Mouse (Mus musculus): ENCODE measurements at regions not wholly inside any gene's neighbourhood (a gene's known extent, or its start where the extent isn't known, plus 50 kb on each side); places are given as distances from the start of the nearest gene placed in this dataset.

- DNase-seq (ENCODE audit: extremely low read depth, low read depth, low spot score) = no peak
- H3K9ac ChIP-seq (ENCODE audit: low read depth, low read length) = no peak overlapping the region
- no peaks in the 10 kb centered on the region for H3K79me2 ChIP-seq (ENCODE audit: control insufficient read depth, insufficient read depth, low read length)
- TF ChIP-seq POLR2A (IDR thresholded peaks at IDR 0.05; ENCODE audit: extremely low read depth, insufficient read depth, low read length) (no peak), CTCF (IDR thresholded peaks at IDR 0.05; ENCODE audit: low read depth, low read length) (no peak)
- H3K4me1 ChIP-seq (ENCODE audit: control insufficient read depth, insufficient read depth, low read length) = no peaks in the 10 kb centered on the region
- no peaks in the 10 kb centered on the region for H3K27me3 ChIP-seq (ENCODE audit: control insufficient read depth, insufficient read depth, low read length)
- H3K36me3 ChIP-seq (ENCODE audit: control insufficient read depth, insufficient read depth, low read length) = no peaks in the 10 kb centered on the region
- H3K27ac ChIP-seq (replicated peaks; ENCODE audit: insufficient read depth, low read depth, low read length) = no peak overlapping the region
- no peak overlapping the region for H3K4me3 ChIP-seq (ENCODE audit: insufficient read depth, low read depth, low read length)
- 86% methylated on average over 2 of the region's 2 CpGs for WGBS
These were observed 83.8 kb downstream of the 1810010D01Rik start for GRCm38 (mm10) chr7:145123996-145124601.

GRCm38 (mm10) chr7:145122471-145122870 is 85.4 kb downstream of the 1810010D01Rik start:
- Histone ChIP-seq H3K4me1 (ENCODE audit: control insufficient read depth, insufficient read depth, low read length) (no peaks in the 10 kb centered on the region), H3K27ac (replicated peaks; ENCODE audit: insufficient read depth, low read depth, low read length) (no peak overlapping the region), H3K27me3 (ENCODE audit: control insufficient read depth, insufficient read depth, low read length) (no peaks in the 10 kb centered on the region), H3K79me2 (ENCODE audit: control insufficient read depth, insufficient read depth, low read length) (no peaks in the 10 kb centered on the region), H3K4me3 (ENCODE audit: insufficient read depth, low read depth, low read length) (no peak overlapping the region), H3K36me3 (ENCODE audit: control insufficient read depth, insufficient read depth, low read length) (no peaks in the 10 kb centered on the region), H3K9ac (ENCODE audit: low read depth, low read length) (no peak overlapping the region)
- WGBS = 75% methylated on average over 2 of the region's 2 CpGs
- peak; percentile 23 for DNase-seq (ENCODE audit: extremely low read depth, low read depth, low spot score)
- TF ChIP-seq POLR2A (IDR thresholded peaks at IDR 0.05; ENCODE audit: extremely low read depth, insufficient read depth, low read length) (no peak), CTCF (IDR thresholded peaks at IDR 0.05; ENCODE audit: low read depth, low read length) (no peak)

GRCm38 (mm10) chr7:145118406-145118805 is 89.5 kb downstream of the 1810010D01Rik start:
- Histone ChIP-seq H3K36me3 (ENCODE audit: control insufficient read depth, insufficient read depth, low read length) (no peaks in the 10 kb centered on the region), H3K79me2 (ENCODE audit: control insufficient read depth, insufficient read depth, low read length) (no peaks in the 10 kb centered on the region), H3K4me1 (ENCODE audit: control insufficient read depth, insufficient read depth, low read length) (no peaks in the 10 kb centered on the region), H3K9ac (ENCODE audit: low read depth, low read length) (no peak overlapping the region), H3K4me3 (ENCODE audit: insufficient read depth, low read depth, low read length) (no peak overlapping the region), H3K27ac (replicated peaks; ENCODE audit: insufficient read depth, low read depth, low read length) (no peak overlapping the region), H3K27me3 (ENCODE audit: control insufficient read depth, insufficient read depth, low read length) (no peaks in the 10 kb centered on the region)
- TF ChIP-seq POLR2A (IDR thresholded peaks at IDR 0.05; ENCODE audit: extremely low read depth, insufficient read depth, low read length) (no peak), CTCF (IDR thresholded peaks at IDR 0.05; ENCODE audit: low read depth, low read length) (no peak)
- WGBS = 69% methylated on average over 4 of the region's 4 CpGs
- DNase-seq (ENCODE audit: extremely low read depth, low read depth, low spot score) = no peak

GRCm38 (mm10) chr7:145114660-145115059 is 93.3 kb downstream of the 1810010D01Rik start:
- H3K9ac ChIP-seq (ENCODE audit: low read depth, low read length) = no peak overlapping the region
- H3K4me1 ChIP-seq (ENCODE audit: control insufficient read depth, insufficient read depth, low read length) = peaks cover 6% of the 10 kb centered on the region; the same call in 1 of the 2 replicates
- H3K27ac ChIP-seq (replicated peaks; ENCODE audit: insufficient read depth, low read depth, low read length) = no peak overlapping the region
- 77% methylated on average over 2 of the region's 2 CpGs for WGBS
- H3K79me2 ChIP-seq (ENCODE audit: control insufficient read depth, insufficient read depth, low read length) = no peaks in the 10 kb centered on the region
- TF ChIP-seq CTCF (IDR thresholded peaks at IDR 0.05; ENCODE audit: low read depth, low read length) (peak; percentile 56; the same call in 1 of the 2 replicates), POLR2A (IDR thresholded peaks at IDR 0.05; ENCODE audit: extremely low read depth, insufficient read depth, low read length) (no peak)
- H3K4me3 ChIP-seq (ENCODE audit: insufficient read depth, low read depth, low read length) = no peak overlapping the region
- no peaks in the 10 kb centered on the region for H3K27me3 ChIP-seq (ENCODE audit: control insufficient read depth, insufficient read depth, low read length)
- no peak for DNase-seq (ENCODE audit: extremely low read depth, low read depth, low spot score)
- no peaks in the 10 kb centered on the region for H3K36me3 ChIP-seq (ENCODE audit: control insufficient read depth, insufficient read depth, low read length)

GRCm38 (mm10) chr7:145114145-145114544 is 93.8 kb downstream of the 1810010D01Rik start:
- Histone ChIP-seq H3K9ac (ENCODE audit: low read depth, low read length) (no peak overlapping the region), H3K36me3 (ENCODE audit: control insufficient read depth, insufficient read depth, low read length) (no peaks in the 10 kb centered on the region), H3K79me2 (ENCODE audit: control insufficient read depth, insufficient read depth, low read length) (no peaks in the 10 kb centered on the region), H3K4me3 (ENCODE audit: insufficient read depth, low read depth, low read length) (no peak overlapping the region), H3K27ac (replicated peaks; ENCODE audit: insufficient read depth, low read depth, low read length) (no peak overlapping the region), H3K4me1 (ENCODE audit: control insufficient read depth, insufficient read depth, low read length) (peaks cover 6% of the 10 kb centered on the region; the same call in 1 of the 2 replicates), H3K27me3 (ENCODE audit: control insufficient read depth, insufficient read depth, low read length) (no peaks in the 10 kb centered on the region)
- TF ChIP-seq CTCF (IDR thresholded peaks at IDR 0.05; ENCODE audit: low read depth, low read length) = no peak
- TF ChIP-seq POLR2A (IDR thresholded peaks at IDR 0.05; ENCODE audit: extremely low read depth, insufficient read depth, low read length) = no peak
- WGBS = 79% methylated on average over 2 of the region's 2 CpGs
- DNase-seq (ENCODE audit: extremely low read depth, low read depth, low spot score) = no peak

GRCm38 (mm10) chr7:145112887-145113531 is 94.9 kb downstream of the 1810010D01Rik start:
- no peaks in the 10 kb centered on the region for H3K27me3 ChIP-seq (ENCODE audit: control insufficient read depth, insufficient read depth, low read length)
- no peaks in the 10 kb centered on the region for H3K36me3 ChIP-seq (ENCODE audit: control insufficient read depth, insufficient read depth, low read length)
- H3K79me2 ChIP-seq (ENCODE audit: control insufficient read depth, insufficient read depth, low read length) = no peaks in the 10 kb centered on the region
- no peak for DNase-seq (ENCODE audit: extremely low read depth, low read depth, low spot score)
- H3K4me3 ChIP-seq (ENCODE audit: insufficient read depth, low read depth, low read length) = no peak overlapping the region
- no peak for TF ChIP-seq POLR2A (IDR thresholded peaks at IDR 0.05; ENCODE audit: extremely low read depth, insufficient read depth, low read length)
- no peak overlapping the region for H3K9ac ChIP-seq (ENCODE audit: low read depth, low read length)
- peaks cover 6% of the 10 kb centered on the region; the same call in 1 of the 2 replicates for H3K4me1 ChIP-seq (ENCODE audit: control insufficient read depth, insufficient read depth, low read length)
- H3K27ac ChIP-seq (replicated peaks; ENCODE audit: insufficient read depth, low read depth, low read length) = peak overlapping the region; percentile 96
- 81% methylated on average over 7 of the region's 7 CpGs for WGBS

All from liver, adult 2 months (tissue).